Mouse (Mus musculus) kidney, embryonic 14.5 days (tissue): ENCODE results near the gene Phf21b. TPM values are rescaled to one million over a fixed set of nuclear protein-coding genes. Genes with fewer than 3 reads are reported as not detected.

Source experiments
- ATAC-seq: fragments of 200-750 bp; cut with Nextera tagmentation; 2 replicates; pipeline ENCODE4 v1.8.0; 2017; ENCODE audit warnings: moderate number of reproducible peaks, mild to moderate bottlenecking, moderate TSS enrichment, moderate library complexity; ENCODE audit not compliant: low FRiP score, low TSS enrichment
- H3K27ac ChIP-seq: fragments of 300-500 bp; sonication (generic); 2 replicates; pipeline ENCODE4 v1.5.1; 2014; ENCODE audit warnings: low read depth, mild to moderate bottlenecking, low read length, moderate library complexity, mixed read lengths
- H3K27me3 ChIP-seq: fragments of 300-500 bp; sonication (generic); 2 replicates; pipeline ENCODE4 v1.6.1; 2014; ENCODE audit warnings: mild to moderate bottlenecking, low read length; ENCODE audit not compliant: control insufficient read depth, insufficient read depth
- H3K36me3 ChIP-seq: fragments of 300-500 bp; sonication (generic); 2 replicates; pipeline ENCODE4 v1.6.1; 2014; ENCODE audit warnings: low read length, mixed read lengths; ENCODE audit not compliant: control insufficient read depth, insufficient read depth
- H3K4me1 ChIP-seq: fragments of 300-500 bp; sonication (generic); 2 replicates; pipeline ENCODE4 v1.6.1; 2014; ENCODE audit warnings: low read length, mixed read lengths; ENCODE audit not compliant: control insufficient read depth, insufficient read depth
- H3K4me2 ChIP-seq: fragments of 300-500 bp; sonication (generic); replicated peaks from 2 replicates; pipeline ENCODE4 v1.6.1; 2014; ENCODE audit warnings: low read depth, mild to moderate bottlenecking, low read length
- H3K4me3 ChIP-seq: fragments of 300-500 bp; sonication (generic); 2 replicates; pipeline ENCODE4 v1.5.1; 2014; ENCODE audit warnings: mild to moderate bottlenecking, low read length
- H3K9ac ChIP-seq: fragments of 300-500 bp; sonication (generic); 2 replicates; pipeline ENCODE4 v1.6.1; 2014; ENCODE audit warnings: low read depth, mild to moderate bottlenecking, low read length, moderate library complexity
- H3K9me3 ChIP-seq: fragments of 300-500 bp; sonication (generic); 2 replicates; pipeline ENCODE4 v1.6.1; 2016; ENCODE audit warnings: low read length; ENCODE audit not compliant: control insufficient read depth
- WGBS: fragments of 180-500 bp; shearing (Covaris S2); extraction: QIAGEN DNeasy Blood & Tissue Kit; methylation state at CpG from one replicate; pipeline ENCODE4 v1.1.7; 2014; 5-methylcytosine and 5-hydroxymethylcytosine counted together
- polyA plus RNA-seq: library from polyadenylated mRNA; unstranded; fragments of >200 nt; fragmentation: Nextera tagmentation; extraction: Ambion mirVana; gene quantifications from 2 replicates; pipeline ENCODE4 v1.2.1, GENCODE M21; 2014

The Phf21b gene
- polyA plus RNA-seq, 1 experiment from 2014 or later: 1.8 TPM

GRCm38 (mm10) chr15:84839521-84839920 is 16.3 kb downstream of the Phf21b start:
- Histone ChIP-seq H3K27ac (no peak overlapping the region), H3K4me3 (no peak overlapping the region), H3K9me3 (no peaks in the 10 kb centered on the region), H3K4me2 (no peak overlapping the region), H3K9ac (no peak overlapping the region), H3K4me1 (peaks cover 24% of the 10 kb centered on the region), H3K36me3 (no peaks in the 10 kb centered on the region), H3K27me3 (no peaks in the 10 kb centered on the region)
- no peak for ATAC-seq
- WGBS: 80% methylated on average over 3 of the region's 3 CpGs

GRCm38 (mm10) chr15:84837896-84838295 is 18.0 kb downstream of the Phf21b start:
- peaks cover 15% of the 10 kb centered on the region for H3K4me1 ChIP-seq
- ATAC-seq: no peak
- no peaks in the 10 kb centered on the region for H3K27me3 ChIP-seq
- H3K4me3 ChIP-seq: no peak overlapping the region
- no peaks in the 10 kb centered on the region for H3K9me3 ChIP-seq
- WGBS: 87% methylated on average over 6 of the region's 6 CpGs
- H3K36me3 ChIP-seq: no peaks in the 10 kb centered on the region
- no peak overlapping the region for H3K27ac ChIP-seq
- no peak overlapping the region for H3K9ac ChIP-seq
- no peak overlapping the region for H3K4me2 ChIP-seq

GRCm38 (mm10) chr15:84829416-84829815 is 26.4 kb downstream of the Phf21b start:
- WGBS: 3% methylated on average over 15 of the region's 15 CpGs
- no peaks in the 10 kb centered on the region for H3K9me3 ChIP-seq
- no peak overlapping the region for H3K9ac ChIP-seq
- H3K4me2 ChIP-seq: no peak overlapping the region
- H3K27me3 ChIP-seq: no peaks in the 10 kb centered on the region
- H3K36me3 ChIP-seq: no peaks in the 10 kb centered on the region
- no peak overlapping the region for H3K27ac ChIP-seq
- no peak overlapping the region for H3K4me3 ChIP-seq
- H3K4me1 ChIP-seq: no peaks in the 10 kb centered on the region
- peak; percentile 86 for ATAC-seq

- Histone ChIP-seq H3K4me2 (no peak overlapping the region), H3K27me3 (no peaks in the 10 kb centered on the region), H3K9ac (no peak overlapping the region), H3K4me1 (no peaks in the 10 kb centered on the region), H3K9me3 (no peaks in the 10 kb centered on the region), H3K27ac (no peak overlapping the region), H3K4me3 (no peak overlapping the region), H3K36me3 (no peaks in the 10 kb centered on the region)
- no peak for ATAC-seq
- WGBS: 90% methylated on average over 12 of the region's 12 CpGs
Observed at GRCm38 (mm10) chr15:84828603-84829002, 27.2 kb downstream of the Phf21b start.

- no peak overlapping the region for H3K4me3 ChIP-seq
- ATAC-seq: no peak
- H3K4me2 ChIP-seq: no peak overlapping the region
- 92% methylated on average over 4 of the region's 4 CpGs for WGBS
- no peaks in the 10 kb centered on the region for H3K9me3 ChIP-seq
- no peaks in the 10 kb centered on the region for H3K36me3 ChIP-seq
- no peak overlapping the region for H3K9ac ChIP-seq
- H3K27me3 ChIP-seq: no peaks in the 10 kb centered on the region
- H3K4me1 ChIP-seq: no peaks in the 10 kb centered on the region
- no peak overlapping the region for H3K27ac ChIP-seq
Observed at GRCm38 (mm10) chr15:84823086-84823485, 32.8 kb downstream of the Phf21b start.

GRCm38 (mm10) chr15:84820811-84821210 is 35.0 kb downstream of the Phf21b start:
- H3K4me1 ChIP-seq: no peaks in the 10 kb centered on the region
- H3K9ac ChIP-seq: no peak overlapping the region
- no peaks in the 10 kb centered on the region for H3K9me3 ChIP-seq
- H3K27ac ChIP-seq: no peak overlapping the region
- no peak overlapping the region for H3K4me2 ChIP-seq
- 79% methylated on average over 4 of the region's 4 CpGs for WGBS
- no peaks in the 10 kb centered on the region for H3K36me3 ChIP-seq
- ATAC-seq: no peak
- no peak overlapping the region for H3K4me3 ChIP-seq
- H3K27me3 ChIP-seq: no peaks in the 10 kb centered on the region

- ATAC-seq: no peak
- 86% methylated on average over 11 of the region's 11 CpGs for WGBS
- H3K4me1 ChIP-seq: no peaks in the 10 kb centered on the region
Observed at GRCm38 (mm10) chr15:84818284-84818683, 37.6 kb downstream of the Phf21b start.

GRCm38 (mm10) chr15:84817589-84817988 is 38.3 kb downstream of the Phf21b start:
- Histone ChIP-seq H3K4me2 (no peak overlapping the region), H3K4me1 (no peaks in the 10 kb centered on the region), H3K4me3 (no peak overlapping the region), H3K27ac (no peak overlapping the region), H3K27me3 (no peaks in the 10 kb centered on the region), H3K9me3 (no peaks in the 10 kb centered on the region), H3K9ac (no peak overlapping the region), H3K36me3 (no peaks in the 10 kb centered on the region)
- no peak for ATAC-seq
- WGBS: 72% methylated on average over 3 of the region's 3 CpGs

More at GRCm38 (mm10) chr15:84818284-84818683, 37.6 kb downstream of the Phf21b start:
- H3K36me3 ChIP-seq: no peaks in the 10 kb centered on the region
- H3K27me3 ChIP-seq: no peaks in the 10 kb centered on the region
- no peak overlapping the region for H3K27ac ChIP-seq
- H3K4me2 ChIP-seq: no peak overlapping the region
- H3K9me3 ChIP-seq: no peaks in the 10 kb centered on the region
- no peak overlapping the region for H3K9ac ChIP-seq
- no peak overlapping the region for H3K4me3 ChIP-seq

GRCm38 (mm10) chr15:84815171-84815570 is 40.7 kb downstream of the Phf21b start:
- WGBS: 46% methylated on average over 4 of the region's 4 CpGs
- Histone ChIP-seq H3K4me3 (no peak overlapping the region), H3K4me1 (no peaks in the 10 kb centered on the region), H3K9me3 (no peaks in the 10 kb centered on the region), H3K4me2 (no peak overlapping the region), H3K27ac (no peak overlapping the region), H3K27me3 (no peaks in the 10 kb centered on the region), H3K36me3 (no peaks in the 10 kb centered on the region), H3K9ac (no peak overlapping the region)
- ATAC-seq: no peak
